Mouse (Mus musculus) gastrocnemius, postnatal 10 days (tissue): Measurements from ENCODE around the gene Ano1. TPM values are rescaled to one million over a fixed set of nuclear protein-coding genes. Genes with fewer than 3 reads are reported as not detected.

Experiments used
- DNase-seq: peaks from one replicate; pipeline ENCODE4 v3.0.0; 2021; ENCODE audit warnings: mixed read lengths
- total RNA-seq, 2 experiments: library from RNA; stranded (reverse); gene quantifications; 2 replicates each; pipeline ENCODE4 v1.2.3; 2021

The Ano1 gene
- total RNA-seq, 2 experiments from 2014 or later: 8.6 to 11.6 TPM

DNA sequence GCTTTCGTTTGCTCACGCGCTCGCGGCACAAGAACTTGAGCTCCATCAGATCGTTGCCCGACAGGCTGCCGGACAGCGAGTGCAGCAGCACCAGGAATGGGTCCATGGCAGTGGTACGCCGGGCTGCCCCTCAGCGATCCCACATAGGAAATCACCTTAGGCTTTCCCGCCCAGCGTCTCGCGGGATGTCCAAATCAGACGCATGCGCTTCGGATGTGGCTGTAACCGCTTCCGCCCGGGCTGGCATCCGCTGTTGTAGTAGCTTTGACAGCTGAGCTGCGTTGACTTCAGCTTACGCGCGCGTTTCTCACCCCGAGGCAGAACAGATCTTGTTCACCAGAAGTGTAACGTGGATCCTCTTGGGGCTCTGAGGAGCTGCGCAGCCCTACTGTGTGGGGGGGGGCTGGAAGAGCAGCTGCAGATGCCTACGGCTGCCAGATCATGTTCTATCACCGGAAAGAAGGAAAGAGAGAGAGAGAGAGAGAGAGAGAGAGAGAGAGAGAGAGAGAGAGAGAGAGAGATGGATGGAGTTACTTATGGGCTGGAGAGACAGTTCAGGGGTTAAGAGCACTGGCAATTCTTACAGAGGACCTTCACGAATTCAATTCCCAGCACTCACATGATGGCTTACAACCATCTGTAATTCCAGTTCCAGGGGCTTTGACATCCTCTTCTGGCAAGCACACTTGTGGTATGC lies 169.3 kb downstream of the Ano1 start, which contains the start of gene Fadd:
Gene Fadd (minus strand): TSS at position 180 of the 697 bp plus-strand sequence.
- DNase-seq: peak; percentile 97

DNA sequence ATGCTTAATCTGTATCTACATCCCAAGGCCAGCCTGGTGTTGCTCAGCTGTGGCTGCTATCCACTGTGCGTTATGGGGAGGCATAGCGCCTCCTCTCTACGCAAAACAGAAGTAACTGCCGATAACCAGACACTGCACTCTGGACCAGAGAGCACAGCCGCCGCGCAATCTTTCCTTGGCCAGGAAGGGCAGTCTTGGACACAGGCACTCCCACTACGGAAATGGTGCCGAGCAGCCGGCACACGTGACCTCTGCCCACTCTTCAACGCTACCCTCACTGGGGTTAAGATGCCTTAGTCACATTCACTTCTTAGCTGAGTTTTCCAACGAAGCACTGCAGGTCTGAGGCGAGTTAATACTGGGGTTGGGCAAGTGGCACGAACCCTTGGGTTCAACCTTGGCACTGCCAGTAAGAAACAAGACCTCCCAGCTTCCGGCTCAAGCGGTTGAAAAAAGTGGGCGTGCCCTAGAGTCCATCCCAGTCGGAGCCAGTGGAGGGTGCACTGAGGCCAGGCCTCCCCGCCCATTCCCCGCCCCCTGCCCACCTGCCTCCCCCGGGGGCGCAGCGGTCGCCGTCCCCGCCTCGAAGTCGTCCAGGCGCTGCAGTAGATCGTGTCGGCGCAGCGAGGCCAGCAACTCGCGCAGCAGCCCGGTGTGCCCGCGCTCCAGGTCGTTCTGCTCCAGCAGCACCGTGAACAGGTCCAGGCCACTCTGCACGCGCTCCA lies 170.1 kb downstream of the Ano1 start:
- DNase-seq: peak; percentile 75

DNA sequence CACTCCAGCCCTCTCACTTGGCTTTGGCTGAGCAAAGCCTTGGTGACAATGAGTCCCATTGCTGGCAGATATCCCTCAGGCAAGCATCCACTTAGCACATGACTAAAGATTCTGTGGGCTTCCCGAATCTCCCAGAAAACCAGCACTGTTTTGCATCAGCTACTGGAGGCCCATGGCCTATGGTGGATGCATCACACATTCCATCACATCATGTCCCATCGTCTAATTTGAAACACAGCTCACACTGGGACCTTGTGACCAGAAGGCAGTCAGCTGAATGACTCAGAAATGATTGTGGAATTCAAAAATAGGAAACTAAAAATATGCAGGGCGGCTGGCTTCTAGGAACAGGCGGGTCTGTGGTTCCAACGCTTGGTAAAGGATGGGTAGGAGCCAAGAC lies 173.9 kb downstream of the Ano1 start:
- no peak for DNase-seq

DNA sequence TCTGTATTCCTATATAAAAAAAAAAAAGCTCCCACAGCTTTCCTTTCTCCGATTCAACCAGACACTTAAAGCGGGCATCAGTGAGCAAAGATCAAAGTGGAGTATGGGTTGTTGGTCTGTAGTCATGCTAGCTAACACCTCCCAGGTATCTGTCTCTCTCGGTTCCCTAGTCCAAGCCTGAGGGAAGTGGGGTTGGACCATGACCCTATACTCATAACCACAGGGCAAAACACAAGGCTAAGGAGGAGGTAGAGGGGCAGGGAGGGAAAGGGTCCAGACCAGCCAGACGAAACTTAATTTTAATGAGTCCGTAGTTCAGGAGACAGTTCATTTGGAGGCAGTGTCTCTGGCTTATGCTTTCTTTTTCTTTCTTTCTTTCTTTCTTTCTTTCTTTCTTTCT lies 179.5 kb downstream of the Ano1 start:
- no peak for DNase-seq

DNA sequence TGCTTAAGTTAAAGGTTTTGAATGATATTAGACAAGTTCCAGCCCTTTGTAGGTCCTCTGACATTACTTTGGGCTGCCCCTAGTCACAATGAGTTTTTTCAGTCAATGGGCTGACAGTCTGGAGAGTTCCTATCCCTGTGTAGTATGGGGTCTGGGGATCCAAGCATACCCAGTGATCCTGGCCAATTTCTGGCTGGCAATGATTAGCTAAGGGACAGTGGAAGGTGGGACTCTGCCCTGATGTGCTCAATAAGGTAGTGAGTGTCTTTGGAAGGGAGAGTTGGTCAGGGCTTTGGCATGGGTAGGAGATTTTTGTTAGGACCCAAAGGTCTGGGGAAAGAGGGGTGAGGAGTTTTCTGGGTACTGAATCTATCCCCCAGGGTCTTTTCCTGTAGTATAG lies 180.2 kb downstream of the Ano1 start:
- no peak for DNase-seq

DNA sequence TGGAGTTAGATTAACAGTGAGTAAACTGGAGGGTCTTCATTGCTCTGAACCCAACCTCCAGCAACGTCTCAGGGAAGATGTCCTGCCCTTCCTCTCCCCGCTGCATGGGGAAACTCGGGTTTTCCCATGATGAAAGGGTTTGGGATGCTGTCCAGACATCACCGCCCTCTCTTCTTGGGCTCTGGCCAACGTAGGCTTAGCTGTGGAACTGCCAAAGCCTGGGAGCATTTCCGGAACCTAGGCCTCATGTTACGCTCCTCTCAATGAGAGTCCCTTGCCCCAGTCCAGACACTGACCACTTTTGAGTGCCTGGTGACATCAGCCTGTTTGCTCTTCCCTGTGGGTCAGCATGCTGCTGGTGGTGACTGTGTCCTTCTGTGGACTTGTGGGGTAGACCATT lies 182.3 kb downstream of the Ano1 start:
- peak; percentile 35 for DNase-seq

DNA sequence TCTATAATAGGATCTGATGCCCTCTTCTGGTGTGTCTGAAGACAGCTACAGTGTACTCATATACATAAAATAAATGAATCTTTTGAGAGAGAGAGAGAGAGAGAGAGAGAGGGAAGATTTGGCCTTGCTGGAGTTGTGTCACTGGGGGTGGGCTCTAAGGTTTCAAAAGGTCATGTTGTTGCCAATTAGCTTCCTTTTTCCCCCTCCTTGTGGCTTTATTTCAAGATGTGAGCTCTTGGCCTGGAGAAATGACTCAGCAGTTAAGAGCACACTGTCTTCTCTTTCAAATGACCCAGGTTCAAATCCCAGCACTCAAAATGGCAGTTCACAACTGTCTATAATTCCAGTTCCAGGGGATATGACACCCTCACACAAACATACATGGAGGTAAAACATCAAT lies 183.7 kb downstream of the Ano1 start:
- no peak for DNase-seq

DNA sequence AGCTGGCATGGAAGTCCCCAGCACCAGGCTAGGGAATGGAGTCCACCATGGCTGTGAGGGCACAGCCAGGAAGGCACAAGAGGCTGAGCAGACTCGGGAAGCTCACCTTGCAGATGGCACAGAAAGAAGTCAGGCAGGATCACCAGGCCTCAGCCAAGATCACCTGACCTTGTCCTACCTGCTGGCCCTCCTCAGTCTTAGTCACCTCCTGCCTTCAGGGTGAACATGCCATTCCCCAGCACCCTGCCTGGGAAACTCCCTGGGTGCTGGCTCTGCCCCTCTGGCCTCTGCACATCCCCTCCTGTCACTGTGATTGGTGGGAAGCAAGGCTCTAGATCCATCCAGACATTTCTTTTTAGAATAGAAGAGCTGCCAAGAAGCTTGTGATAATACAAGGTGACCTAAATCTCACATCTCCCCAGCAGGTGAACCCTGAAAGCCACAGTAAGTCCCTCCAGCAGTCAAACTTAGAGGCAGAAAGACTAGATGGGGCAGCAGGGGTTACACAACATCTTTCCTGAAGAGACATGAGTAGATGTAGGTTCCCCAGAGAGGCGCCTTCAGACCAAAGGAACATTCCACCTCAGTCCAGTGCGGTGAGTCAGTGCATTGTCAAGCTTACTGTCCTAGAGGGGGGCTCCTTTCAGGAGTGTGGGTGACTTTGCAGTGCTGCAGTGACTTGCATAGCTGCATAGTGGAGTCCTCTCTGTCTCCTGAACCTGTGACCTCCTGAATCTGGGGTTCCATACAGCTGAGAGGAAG lies 184.7 kb downstream of the Ano1 start:
- DNase-seq: no peak

DNA sequence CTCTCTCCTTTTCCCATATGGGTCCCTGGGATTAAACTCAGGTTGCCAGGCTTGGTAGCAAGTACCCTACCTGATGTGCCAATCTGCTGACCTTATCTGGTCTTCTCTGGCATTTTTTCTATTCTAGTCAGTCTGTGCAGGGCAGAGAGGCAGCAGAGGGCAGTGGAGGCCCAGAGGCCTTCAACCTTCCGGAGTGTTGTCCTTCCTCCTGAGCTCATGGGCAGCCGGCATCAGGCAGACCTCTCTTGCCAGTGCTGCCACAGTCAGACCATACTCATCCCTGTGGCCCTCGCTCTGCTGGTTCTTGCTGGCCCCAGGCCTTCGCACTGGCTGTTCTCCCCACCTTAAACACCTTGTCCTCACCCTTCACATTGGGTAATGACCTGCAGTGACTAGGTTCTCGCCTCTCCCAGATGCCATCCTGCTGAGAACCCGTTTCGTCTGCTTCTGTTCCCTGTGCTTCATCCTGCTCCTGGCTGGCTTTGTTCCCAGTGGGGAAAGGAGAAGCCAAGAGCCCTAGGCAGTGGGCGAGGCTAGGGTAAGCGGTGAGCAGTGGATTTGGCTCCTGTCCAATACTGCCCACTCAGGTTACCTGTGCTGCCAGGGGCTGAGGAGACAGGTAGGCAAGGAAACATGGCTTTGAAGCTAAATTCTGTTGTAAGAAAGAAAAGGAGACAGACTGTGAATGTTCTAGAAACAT lies 188.2 kb downstream of the Ano1 start:
- DNase-seq: no peak

DNA sequence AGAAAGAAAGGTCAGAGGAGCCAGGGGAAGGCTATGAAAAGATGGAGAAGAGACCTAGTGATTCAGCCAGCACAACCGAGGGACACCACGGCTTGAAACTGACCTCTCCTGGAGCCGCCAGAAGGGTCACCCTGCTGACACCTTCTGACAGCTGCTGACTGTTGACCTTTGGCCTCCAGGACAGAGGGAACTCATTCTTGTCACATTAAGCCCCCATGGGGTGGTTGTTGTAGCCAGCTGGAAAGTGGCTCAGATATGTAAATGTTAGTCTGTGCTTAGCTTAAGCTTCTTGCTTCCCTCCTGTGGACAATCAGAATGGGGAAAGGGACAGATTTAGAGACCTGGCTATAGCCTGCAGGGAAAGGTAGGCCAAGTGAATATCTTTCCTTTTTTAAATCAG lies 189.8 kb downstream of the Ano1 start:
- no peak for DNase-seq

DNA sequence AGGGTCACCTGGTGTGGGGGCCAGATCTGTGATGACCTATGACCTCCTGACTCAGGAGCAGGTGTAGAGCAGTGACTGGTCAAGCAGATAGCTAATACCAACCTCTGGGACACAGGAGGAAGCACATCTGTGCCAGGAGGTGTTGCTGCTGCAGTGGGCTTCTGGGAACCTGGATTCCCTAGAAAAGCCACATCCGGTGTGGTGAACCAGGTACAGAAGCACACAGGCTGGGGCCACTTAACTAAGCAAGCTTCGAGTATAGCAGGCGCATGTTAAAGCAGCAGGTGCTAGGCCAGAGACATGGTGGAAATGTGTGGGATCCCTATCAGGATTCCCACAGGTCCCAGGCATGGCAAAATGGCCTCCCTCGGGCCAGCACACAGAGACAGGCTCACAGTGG lies 191.2 kb downstream of the Ano1 start:
- DNase-seq: no peak

DNA sequence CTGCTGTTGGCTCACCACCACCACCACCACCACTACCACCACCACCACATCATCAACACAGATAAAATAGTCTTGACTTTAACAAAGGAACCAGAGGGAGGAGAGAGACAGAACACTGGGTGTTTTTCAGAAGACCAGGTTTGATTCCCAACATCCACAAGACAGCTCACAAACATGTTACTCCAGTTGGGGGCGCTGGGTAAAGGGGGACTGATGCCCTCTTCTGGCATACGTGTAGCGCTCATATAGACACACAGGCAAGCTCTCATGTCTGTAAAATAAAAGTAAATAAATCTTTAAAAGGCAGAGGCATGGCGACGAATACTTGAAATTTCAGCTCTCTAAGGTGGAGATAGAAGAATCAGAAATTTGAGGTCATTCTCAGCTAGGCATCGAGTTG lies 193.2 kb downstream of the Ano1 start:
- DNase-seq: no peak

DNA sequence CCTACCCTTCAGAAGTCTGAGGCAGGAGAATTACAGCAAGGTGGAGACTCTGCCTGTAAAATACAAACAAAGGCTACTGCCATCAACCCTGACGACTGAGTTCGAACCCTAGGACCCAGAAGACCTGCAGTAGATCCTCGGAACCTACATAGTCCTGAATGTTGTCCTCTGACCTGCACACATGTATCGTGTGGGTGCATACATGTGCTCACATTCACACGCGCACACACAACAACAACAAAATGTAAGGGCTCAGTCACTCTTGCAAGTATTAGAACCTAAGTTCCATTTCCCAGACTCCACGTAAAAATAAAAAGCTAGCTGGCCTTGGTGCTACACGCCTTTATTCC lies 197.7 kb downstream of the Ano1 start:
- DNase-seq: no peak

DNA sequence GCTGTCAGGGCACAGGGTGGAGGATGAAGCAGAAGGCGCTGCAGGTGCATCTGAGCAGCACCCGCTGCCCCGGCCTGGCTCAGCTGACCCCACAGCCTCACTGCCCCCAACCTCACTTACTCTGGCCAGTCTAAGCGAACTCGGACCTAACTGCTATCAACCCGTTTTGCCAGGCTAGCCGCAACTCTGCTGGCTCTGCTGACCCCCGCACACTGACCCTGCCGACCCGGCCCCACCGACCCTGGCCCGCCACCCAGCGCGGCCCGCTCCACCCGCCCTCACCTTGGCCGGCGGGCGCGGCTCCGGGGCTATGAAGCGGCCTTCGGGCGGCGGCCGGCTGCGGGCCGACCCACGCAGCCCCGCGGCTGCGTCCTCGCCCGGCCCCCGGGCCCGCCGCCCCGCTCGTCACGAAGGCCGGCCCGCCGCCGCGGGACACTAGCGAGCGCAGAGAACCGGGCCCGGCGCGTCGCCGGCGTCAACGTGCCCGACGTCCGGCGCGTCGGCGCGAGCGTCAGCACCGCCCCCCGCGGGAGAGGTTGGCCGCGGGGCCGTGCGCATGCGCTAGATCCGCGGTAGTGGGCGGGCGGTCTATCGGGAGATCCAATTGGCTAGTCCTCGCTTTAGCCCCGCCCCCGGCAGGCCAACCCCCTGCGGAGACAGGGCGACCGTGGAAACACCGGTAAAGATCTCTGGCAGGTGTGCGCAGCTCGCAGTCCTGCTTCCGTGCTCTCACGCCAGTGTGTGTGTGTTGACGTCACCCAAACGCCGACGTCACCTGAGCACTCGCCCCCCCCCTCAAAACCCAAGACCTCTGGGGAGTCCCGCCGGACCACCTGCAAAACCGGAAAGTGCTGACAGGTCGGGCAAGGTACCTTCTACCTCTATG lies 198.3 kb downstream of the Ano1 start, which contains the start of gene Ppfia1:
Gene Ppfia1 (minus strand): TSS at position 493 of the 886 bp plus-strand sequence.
- peak; percentile 99 for DNase-seq

DNA sequence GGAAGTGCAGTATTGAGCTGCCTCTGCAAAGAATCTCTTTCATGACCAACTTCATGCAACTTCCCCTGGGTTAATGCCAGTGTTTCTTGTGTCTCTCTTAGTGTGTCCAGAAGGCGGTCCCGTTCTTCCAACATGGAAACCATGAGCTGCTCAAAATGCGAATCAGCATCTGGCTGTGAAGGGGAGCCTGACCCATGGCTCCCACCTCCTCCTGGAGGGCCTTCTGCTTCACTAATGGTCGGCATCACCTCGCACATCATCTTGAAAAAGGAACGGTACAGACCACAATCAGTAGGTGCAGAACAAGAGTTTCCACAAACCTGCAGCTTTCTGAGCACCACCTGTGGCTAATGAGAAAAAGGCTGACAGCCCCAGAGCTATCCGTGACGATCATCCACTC lies 199.5 kb downstream of the Ano1 start:
- DNase-seq: no peak

DNA sequence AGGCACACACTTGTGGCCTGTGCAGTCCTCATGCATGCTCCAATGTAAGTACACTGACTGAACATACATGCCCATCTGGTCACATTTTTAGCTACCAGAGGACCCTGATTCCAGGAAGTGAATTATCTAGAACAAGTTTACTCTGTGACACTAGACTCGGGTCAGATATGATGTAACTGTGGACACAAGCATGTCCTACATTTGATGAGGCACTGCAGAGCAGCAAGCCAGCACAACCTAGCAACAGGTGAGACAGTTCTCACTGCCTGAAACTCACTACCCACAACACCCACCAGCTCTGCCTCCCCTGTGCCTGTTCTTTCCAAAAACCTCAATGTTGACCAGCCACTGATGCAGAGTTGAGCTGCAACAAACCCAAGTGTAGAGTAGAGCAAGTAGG lies 201.0 kb downstream of the Ano1 start:
- no peak for DNase-seq

DNA sequence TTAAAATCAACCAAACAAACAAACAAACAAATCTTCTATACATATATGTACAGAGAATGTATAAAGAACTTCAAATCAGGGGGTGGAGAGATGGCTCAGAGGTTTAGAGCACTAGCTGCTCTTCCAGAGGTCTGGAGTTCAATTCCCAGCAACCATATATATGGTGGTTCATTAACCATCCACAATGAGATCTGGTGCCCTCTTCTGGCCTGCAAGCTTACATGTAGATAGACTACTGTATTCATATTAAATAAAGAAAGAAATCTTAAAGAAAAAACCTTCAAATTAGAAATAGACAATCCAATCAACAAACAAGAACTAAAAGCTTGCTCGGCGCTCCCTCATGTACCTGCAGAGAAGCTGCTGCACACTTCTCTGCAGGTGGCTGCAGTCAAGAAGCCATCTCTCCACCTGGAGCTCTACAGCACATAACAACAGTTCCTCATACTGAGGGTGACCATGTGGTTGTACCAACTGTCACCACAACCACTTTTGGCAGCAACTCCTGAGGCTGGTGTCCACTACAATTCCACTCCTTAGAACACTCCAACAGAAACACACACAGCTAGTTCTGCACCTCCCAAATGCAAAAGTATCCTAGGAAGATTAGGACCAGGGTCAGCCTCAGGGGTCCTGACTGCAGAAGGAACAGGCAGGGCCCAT lies 201.7 kb downstream of the Ano1 start:
- no peak for DNase-seq

DNA sequence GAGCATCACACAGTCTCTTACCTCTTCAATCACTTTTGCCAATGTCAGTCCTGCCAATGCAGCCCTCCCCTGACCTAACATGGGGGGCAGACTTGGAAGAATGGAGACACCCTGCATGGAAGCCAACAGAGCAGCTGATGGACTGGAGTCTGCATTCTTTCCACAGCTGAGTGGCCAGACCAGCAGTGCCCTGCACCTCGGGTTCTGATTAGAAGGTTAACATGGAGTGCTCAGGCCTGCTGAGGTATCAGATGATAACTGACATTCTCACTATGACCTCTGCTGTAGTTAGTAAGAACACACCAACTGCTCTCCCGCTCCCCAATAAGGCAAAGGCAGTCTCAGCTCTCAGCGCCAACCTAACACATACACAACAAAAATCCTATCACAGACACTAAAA lies 206.5 kb downstream of the Ano1 start:
- DNase-seq: peak; percentile 19

DNA sequence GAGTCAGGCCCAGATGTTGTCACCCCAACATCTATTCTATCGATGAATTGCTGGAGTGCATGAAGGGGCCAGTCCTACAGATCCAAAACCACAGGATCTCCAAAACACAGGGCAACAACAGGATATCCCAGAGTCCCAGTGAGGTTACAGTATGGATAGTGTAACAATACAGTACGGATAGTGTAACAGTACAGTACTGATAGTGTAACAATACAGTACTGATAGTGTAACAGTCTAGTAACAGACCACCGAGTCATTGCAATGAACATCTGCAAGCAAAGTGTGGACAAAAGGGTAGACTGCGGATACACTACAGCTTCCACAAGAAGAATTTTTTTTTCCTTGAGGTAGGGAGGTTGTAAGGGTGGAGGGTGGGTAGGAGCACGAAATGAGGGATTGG lies 210.4 kb downstream of the Ano1 start:
- no peak for DNase-seq

DNA sequence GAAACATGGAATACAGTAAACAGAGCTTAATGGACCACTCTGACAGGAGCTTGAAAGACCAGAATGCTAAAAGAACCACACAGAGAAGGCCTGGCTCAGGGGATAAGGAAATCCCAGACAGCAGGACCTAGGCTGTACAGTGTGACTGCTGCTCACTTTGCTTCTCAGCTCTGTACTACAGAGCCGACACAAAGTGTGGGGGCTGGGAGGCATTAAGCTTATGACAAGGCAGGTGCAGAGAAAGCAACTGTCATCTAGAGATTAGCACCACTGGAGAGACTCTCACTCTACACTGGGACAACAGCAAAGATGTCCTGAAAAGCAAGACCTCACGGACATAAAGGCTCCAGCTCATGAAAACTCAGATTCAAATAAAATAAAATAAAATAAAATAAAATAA lies 212.6 kb downstream of the Ano1 start:
- no peak for DNase-seq
